Mouse (Mus musculus): ENCODE results near the gene Pigk. TPM values are rescaled to one million over a fixed set of nuclear protein-coding genes. Genes with fewer than 3 reads are reported as not detected.
"Not testable (repeated sequence)": the region's sequence is repeated elsewhere in the genome, so short reads cannot be mapped to it uniquely, and the experiment has no call there.

The Pigk gene
- polyA plus RNA-seq, 1 experiment, result 0.65 TPM

- TF ChIP-seq GATA1 (IDR thresholded peaks at IDR 0.05; ENCODE audit: low read length) (no peak), TAL1 (IDR thresholded peaks at IDR 0.05; ENCODE audit: low read length) (no peak)
- no peaks in the 10 kb centered on the region for H3K36me3 ChIP-seq (ENCODE audit: control insufficient read depth)
- H3K27me3 ChIP-seq (ENCODE audit: control insufficient read depth), result peaks cover 3% of the 10 kb centered on the region
- H3K4me1 ChIP-seq (ENCODE audit: control insufficient read depth), result no peaks in the 10 kb centered on the region
- no peak overlapping the region for H3K4me3 ChIP-seq (replicated peaks)
- H3K9me3 ChIP-seq (ENCODE audit: control insufficient read depth, low read length), result no peaks in the 10 kb centered on the region
These were observed 18.9 kb upstream of the Pigk start for GRCm38 (mm10) chr3:152694950-152695349.

GRCm38 (mm10) chr3:152698017-152698416 is 15.9 kb upstream of the Pigk start:
- Histone ChIP-seq H3K4me3 (replicated peaks) (no peak overlapping the region), H3K27me3 (ENCODE audit: control insufficient read depth) (peaks cover 3% of the 10 kb centered on the region), H3K36me3 (ENCODE audit: control insufficient read depth) (no peaks in the 10 kb centered on the region), H3K4me1 (ENCODE audit: control insufficient read depth) (no peaks in the 10 kb centered on the region), H3K9me3 (ENCODE audit: control insufficient read depth, low read length) (no peaks in the 10 kb centered on the region)
- TF ChIP-seq GATA1 (IDR thresholded peaks at IDR 0.05; ENCODE audit: low read length) (no peak), TAL1 (IDR thresholded peaks at IDR 0.05; ENCODE audit: low read length) (no peak)

GRCm38 (mm10) chr3:152699261-152699660 is 14.6 kb upstream of the Pigk start:
- H3K9me3 ChIP-seq (ENCODE audit: control insufficient read depth, low read length), result no peaks in the 10 kb centered on the region
- no peaks in the 10 kb centered on the region for H3K4me1 ChIP-seq (ENCODE audit: control insufficient read depth)
- TF ChIP-seq TAL1 (IDR thresholded peaks at IDR 0.05; ENCODE audit: low read length) (no peak), GATA1 (IDR thresholded peaks at IDR 0.05; ENCODE audit: low read length) (no peak)
- H3K4me3 ChIP-seq (replicated peaks), result no peak overlapping the region
- H3K36me3 ChIP-seq (ENCODE audit: control insufficient read depth), result no peaks in the 10 kb centered on the region
- H3K27me3 ChIP-seq (ENCODE audit: control insufficient read depth), result peaks cover 3% of the 10 kb centered on the region

- H3K4me1 ChIP-seq (ENCODE audit: control insufficient read depth); H3K4me3 ChIP-seq (replicated peaks); H3K9me3 ChIP-seq (ENCODE audit: control insufficient read depth, low read length); H3K27me3 ChIP-seq (ENCODE audit: control insufficient read depth); H3K36me3 ChIP-seq (ENCODE audit: control insufficient read depth): not testable (repeated sequence)
These were observed 12.4 kb upstream of the Pigk start for GRCm38 (mm10) chr3:152701536-152701935.

- H3K27me3 ChIP-seq (ENCODE audit: control insufficient read depth), result peaks cover 3% of the 10 kb centered on the region
- H3K9me3 ChIP-seq (ENCODE audit: control insufficient read depth, low read length), result no peaks in the 10 kb centered on the region
- H3K4me1 ChIP-seq (ENCODE audit: control insufficient read depth), result no peaks in the 10 kb centered on the region
- no peak overlapping the region for H3K4me3 ChIP-seq (replicated peaks)
- H3K36me3 ChIP-seq (ENCODE audit: control insufficient read depth), result no peaks in the 10 kb centered on the region
- TF ChIP-seq GATA1 (IDR thresholded peaks at IDR 0.05; ENCODE audit: low read length) (no peak), TAL1 (IDR thresholded peaks at IDR 0.05; ENCODE audit: low read length) (no peak)
These were observed 11.5 kb upstream of the Pigk start for GRCm38 (mm10) chr3:152702274-152702843.

GRCm38 (mm10) chr3:152705826-152706225 is 8.1 kb upstream of the Pigk start:
- H3K27me3 ChIP-seq (ENCODE audit: control insufficient read depth), result no peaks in the 10 kb centered on the region

GRCm38 (mm10) chr3:152706901-152707300 is 7.0 kb upstream of the Pigk start:
- Histone ChIP-seq H3K4me3 (replicated peaks) (no peak overlapping the region), H3K9me3 (ENCODE audit: control insufficient read depth, low read length) (no peaks in the 10 kb centered on the region), H3K36me3 (ENCODE audit: control insufficient read depth) (no peaks in the 10 kb centered on the region), H3K4me1 (ENCODE audit: control insufficient read depth) (no peaks in the 10 kb centered on the region), H3K27me3 (ENCODE audit: control insufficient read depth) (no peaks in the 10 kb centered on the region)
- TF ChIP-seq GATA1 (IDR thresholded peaks at IDR 0.05; ENCODE audit: low read length), result no peak
- TF ChIP-seq TAL1 (IDR thresholded peaks at IDR 0.05; ENCODE audit: low read length), result no peak

More at GRCm38 (mm10) chr3:152705826-152706225, 8.1 kb upstream of the Pigk start:
- H3K4me1 ChIP-seq (ENCODE audit: control insufficient read depth), result no peaks in the 10 kb centered on the region
- TF ChIP-seq TAL1 (IDR thresholded peaks at IDR 0.05; ENCODE audit: low read length) (no peak), GATA1 (IDR thresholded peaks at IDR 0.05; ENCODE audit: low read length) (no peak)
- no peaks in the 10 kb centered on the region for H3K36me3 ChIP-seq (ENCODE audit: control insufficient read depth)
- no peak overlapping the region for H3K4me3 ChIP-seq (replicated peaks)
- H3K9me3 ChIP-seq (ENCODE audit: control insufficient read depth, low read length), result no peaks in the 10 kb centered on the region

GRCm38 (mm10) chr3:152707321-152707823 is 6.5 kb upstream of the Pigk start:
- Histone ChIP-seq H3K4me3 (replicated peaks) (no peak overlapping the region), H3K36me3 (ENCODE audit: control insufficient read depth) (no peaks in the 10 kb centered on the region), H3K9me3 (ENCODE audit: control insufficient read depth, low read length) (no peaks in the 10 kb centered on the region), H3K4me1 (ENCODE audit: control insufficient read depth) (no peaks in the 10 kb centered on the region), H3K27me3 (ENCODE audit: control insufficient read depth) (no peaks in the 10 kb centered on the region)
- no peak for TF ChIP-seq GATA1 (IDR thresholded peaks at IDR 0.05; ENCODE audit: low read length)
- no peak for TF ChIP-seq TAL1 (IDR thresholded peaks at IDR 0.05; ENCODE audit: low read length)

- no peak for TF ChIP-seq TAL1 (IDR thresholded peaks at IDR 0.05; ENCODE audit: low read length)
- TF ChIP-seq GATA1 (IDR thresholded peaks at IDR 0.05; ENCODE audit: low read length), result no peak
- Histone ChIP-seq H3K4me1 (ENCODE audit: control insufficient read depth) (peaks cover 15% of the 10 kb centered on the region), H3K36me3 (ENCODE audit: control insufficient read depth) (no peaks in the 10 kb centered on the region)
These were observed 4.0 kb upstream of the Pigk start for GRCm38 (mm10) chr3:152709936-152710335.

GRCm38 (mm10) chr3:152712957-152713356 is 943 bp upstream of the Pigk start:
- H3K36me3 ChIP-seq (ENCODE audit: control insufficient read depth), result no peaks in the 10 kb centered on the region
- H3K27me3 ChIP-seq (ENCODE audit: control insufficient read depth), result no peaks in the 10 kb centered on the region
- H3K4me1 ChIP-seq (ENCODE audit: control insufficient read depth), result peaks cover 22% of the 10 kb centered on the region
- no peaks in the 10 kb centered on the region for H3K9me3 ChIP-seq (ENCODE audit: control insufficient read depth, low read length)
- TF ChIP-seq GATA1 (IDR thresholded peaks at IDR 0.05; ENCODE audit: low read length) (no peak), TAL1 (IDR thresholded peaks at IDR 0.05; ENCODE audit: low read length) (no peak)
- no peak overlapping the region for H3K4me3 ChIP-seq (replicated peaks)

More at GRCm38 (mm10) chr3:152709936-152710335, 4.0 kb upstream of the Pigk start:
- no peak overlapping the region for H3K4me3 ChIP-seq (replicated peaks)
- no peaks in the 10 kb centered on the region for H3K9me3 ChIP-seq (ENCODE audit: control insufficient read depth, low read length)
- no peaks in the 10 kb centered on the region for H3K27me3 ChIP-seq (ENCODE audit: control insufficient read depth)

Measured in erythroblast, embryonic 14.5 days (primary cell).